Mouse (Mus musculus) E14TG2a.4 (cell line): ENCODE data around the gene Vmn1r30.

Experiments used
- H3K27me3 ChIP-seq: 2 replicates; pipeline ENCODE4 v1.6.1; 2014; ENCODE audit warnings: low read length, control low read depth; ENCODE audit not compliant: insufficient read depth
- H3K36me3 ChIP-seq: 2 replicates; pipeline ENCODE4 v1.6.1; 2014; ENCODE audit warnings: low read length, control low read depth; ENCODE audit not compliant: insufficient read depth
- H3K4me1 ChIP-seq: replicated peaks from 2 replicates; pipeline ENCODE4 v1.6.1; 2014; ENCODE audit warnings: low read depth, low read length, control low read depth
- H3K4me3 ChIP-seq: replicated peaks from 2 replicates; pipeline ENCODE4 v1.5.1; 2014; ENCODE audit warnings: mild to moderate bottlenecking, low read length
- H3K9me3 ChIP-seq: 2 replicates; pipeline ENCODE4 v1.6.1; 2014; ENCODE audit warnings: low read length, control low read depth
- CTCF ChIP-seq: conservative IDR thresholded peaks from 2 replicates; pipeline ENCODE4 v1.5.1; 2014; ENCODE audit warnings: low read length
- NANOG ChIP-seq: IDR thresholded peaks from 2 replicates; pipeline ENCODE4 v1.6.1; 2014; ENCODE audit warnings: borderline replicate concordance, low read length, mixed read lengths
- POU5F1 ChIP-seq: IDR thresholded peaks from 2 replicates; pipeline ENCODE4 v1.6.1; 2014; ENCODE audit warnings: low read length, borderline replicate concordance

The Vmn1r30 gene

DNA sequence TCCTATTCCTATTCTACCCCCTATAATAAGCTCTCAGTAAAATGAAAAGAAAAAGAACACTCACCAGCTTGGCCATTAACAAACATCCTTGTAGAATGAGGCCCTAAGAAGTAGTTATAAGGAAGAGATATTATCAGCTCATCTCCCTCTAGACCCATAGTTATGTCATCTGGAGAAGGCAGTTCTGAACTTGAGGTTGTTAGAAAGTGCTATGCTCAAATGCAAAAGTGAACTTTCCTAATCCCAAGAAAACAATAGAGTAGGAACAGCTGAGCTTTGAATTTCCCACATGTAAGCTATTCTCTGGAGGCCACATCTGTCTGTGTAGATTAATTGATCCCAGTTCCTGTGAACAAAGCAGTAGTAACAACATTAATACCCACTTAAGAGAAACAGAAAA lies at the start of gene Vmn1r30:
Gene Vmn1r30 (minus strand): TSS at position 101 of the 400 bp plus-strand sequence.
- no peak within 1 kb of the TSS for H3K4me3 ChIP-seq
- TF ChIP-seq POU5F1, result no peak
- TF ChIP-seq NANOG, result no peak
- no peak for TF ChIP-seq CTCF
- peaks cover 47% of the 10 kb centered on the region for H3K9me3 ChIP-seq
- no peaks in the 10 kb centered on the region for H3K4me1 ChIP-seq
- no peaks in the 10 kb centered on the region for H3K36me3 ChIP-seq
- H3K27me3 ChIP-seq, result no peaks in the 10 kb centered on the region

GRCm38 (mm10) chr6:58475230-58475629 lies 32.0 kb upstream of the Vmn1r30 start, which contains the start of gene Vmn1r31:
Gene Vmn1r31 (minus strand): TSS chr6:58475330.
- Histone ChIP-seq H3K27me3 (no peaks in the 10 kb centered on the region), H3K9me3 (no peaks in the 10 kb centered on the region), H3K4me1 (no peaks in the 10 kb centered on the region), H3K4me3 (no peak within 1 kb of the TSS), H3K36me3 (no peaks in the 10 kb centered on the region)
- no peak for TF ChIP-seq NANOG
- TF ChIP-seq POU5F1, result no peak
- no peak for TF ChIP-seq CTCF
